Mouse (Mus musculus) adrenal gland, postnatal 36 days (tissue): ENCODE measurements around the gene Rps6ka1. TPM values are rescaled to one million over a fixed set of nuclear protein-coding genes. Genes with fewer than 3 reads are reported as not detected.
A peak's percentile ranks its signal among the peaks of the same experiment; 100 is the strongest.

ENCODE experiments used
- DNase-seq, 2 experiments: peaks; one replicate each; pipeline ENCODE4 v3.0.0; 2021; ENCODE audit warnings: mixed read lengths in 1 of 2
- total RNA-seq, 2 experiments: library from RNA; stranded (reverse); gene quantifications; 2 replicates each; pipeline ENCODE4 v1.2.3; 2021

The Rps6ka1 gene
- total RNA-seq, 2 experiments from 2014 or later, result 13.6 to 18.1 TPM

GRCm38 (mm10) chr4:133897431-133897891 lies 9.9 kb upstream of the Rps6ka1 start:
- DNase-seq, result no peak

- DNase-seq, result no peak
These were observed 9.4 kb upstream of the Rps6ka1 start for GRCm38 (mm10) chr4:133896984-133897383.

- no peak for DNase-seq
These were observed 8.4 kb upstream of the Rps6ka1 start for GRCm38 (mm10) chr4:133896002-133896401.

- DNase-seq, result peak; percentile 56 to 75
These were observed 348 bp downstream of the Rps6ka1 start for GRCm38 (mm10) chr4:133887249-133887648.

- DNase-seq, result no peak
These were observed 1.6 kb downstream of the Rps6ka1 start for GRCm38 (mm10) chr4:133885991-133886501.

- no peak for DNase-seq
These were observed 2.3 kb downstream of the Rps6ka1 start for GRCm38 (mm10) chr4:133885331-133885730.

- peak in 1 of 2 experiments; percentile 49 for DNase-seq
These were observed 2.7 kb downstream of the Rps6ka1 start for GRCm38 (mm10) chr4:133884888-133885287.

- no peak for DNase-seq
These were observed 3.4 kb downstream of the Rps6ka1 start for GRCm38 (mm10) chr4:133884127-133884753.

- DNase-seq, result no peak
These were observed 5.7 kb downstream of the Rps6ka1 start for GRCm38 (mm10) chr4:133881851-133882250.

GRCm38 (mm10) chr4:133881399-133881798 lies 6.2 kb downstream of the Rps6ka1 start:
- no peak for DNase-seq

- DNase-seq, result peak in 1 of 2 experiments; percentile 35
These were observed 8.3 kb downstream of the Rps6ka1 start for GRCm38 (mm10) chr4:133879145-133879902.

- peak in 1 of 2 experiments; percentile 44 for DNase-seq
These were observed 9.5 kb downstream of the Rps6ka1 start for GRCm38 (mm10) chr4:133877850-133878755.

GRCm38 (mm10) chr4:133874865-133875517 lies 12.6 kb downstream of the Rps6ka1 start:
- DNase-seq, result no peak

GRCm38 (mm10) chr4:133873926-133874864 lies 13.4 kb downstream of the Rps6ka1 start:
- no peak for DNase-seq

- no peak for DNase-seq
These were observed 14.2 kb downstream of the Rps6ka1 start for GRCm38 (mm10) chr4:133873431-133873851.

- DNase-seq, result peak; percentile 27 to 41
These were observed 14.7 kb downstream of the Rps6ka1 start for GRCm38 (mm10) chr4:133872812-133873300.

- no peak for DNase-seq
These were observed 15.3 kb downstream of the Rps6ka1 start for GRCm38 (mm10) chr4:133872222-133872811.

GRCm38 (mm10) chr4:133865231-133865630 lies 22.4 kb downstream of the Rps6ka1 start:
- DNase-seq, result peak in 1 of 2 experiments; percentile 28

- DNase-seq, result peak; percentile 82 to 83
These were observed 23.1 kb downstream of the Rps6ka1 start for GRCm38 (mm10) chr4:133864380-133864981.
